Comparison of ENCODE assay signal across 9 mouse cellular contexts in the genomic region with DNA sequence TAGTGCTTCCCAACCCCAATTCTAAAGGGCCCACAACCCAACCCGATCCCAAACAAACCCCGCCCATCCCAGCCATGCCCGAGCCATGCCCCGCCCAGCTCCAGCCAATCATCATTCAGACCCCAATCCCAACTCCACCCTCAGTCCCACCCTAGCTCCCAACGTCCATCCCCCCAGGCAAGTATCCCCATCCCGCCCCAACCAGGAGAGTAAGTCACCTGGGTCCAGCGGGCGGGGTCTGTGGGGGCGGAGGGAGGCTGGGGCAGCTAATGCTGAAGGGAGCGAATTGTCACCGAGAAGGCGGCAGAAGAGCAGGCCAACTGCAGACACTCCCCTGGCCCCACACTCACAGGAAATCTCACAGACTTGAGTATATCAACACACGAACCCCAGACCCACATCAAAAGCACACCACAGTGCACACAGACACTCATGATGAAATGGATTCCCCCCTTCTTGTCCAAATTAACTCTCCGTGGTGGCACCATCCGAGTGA. TPM values are rescaled to one million over a fixed set of nuclear protein-coding genes. Genes with fewer than 3 reads are reported as not detected.
DNase-seq lines count a peak whose midpoint lies in the region; ATAC-seq and TF ChIP-seq lines count a peak whose summit lies in the region.
"Had no signal": no experiment of that assay in that cellular context is flagged by ENCODE, and none has a peak within 500 bp of the region (broad histone marks: within the 10 kb centered on the region; RNA-seq: fewer than 3 reads in every experiment).

No protein-coding gene starts in this region.

- no peak for TF ChIP-seq CTCF in heart, adult 2 months (IDR thresholded peaks at IDR 0.05)

- H3K4me3 ChIP-seq in heart, embryonic 15.5 days, result no peak overlapping the region
- no peak overlapping the region for H3K4me3 ChIP-seq in heart, adult 2 months
- H3K4me3 ChIP-seq in intestine, embryonic 14.5 days (ENCODE audit: low read depth, low read length), result 0 out of 2 replicates have a peak overlapping the region, but pooled peaks have one; percentile 8
- peak overlapping the region; percentile 23 for H3K4me3 ChIP-seq in midbrain, embryonic 12.5 days
- H3K4me3 ChIP-seq: megakaryocyte, embryonic 14.5 days had no signal

- H3K9me3 ChIP-seq in heart, embryonic 15.5 days (replicated peaks), result no peaks in the 10 kb centered on the region
- H3K9me3 ChIP-seq in intestine, embryonic 14.5 days (ENCODE audit: control insufficient read depth, low read length), result no peaks in the 10 kb centered on the region
- no peaks in the 10 kb centered on the region for H3K9me3 ChIP-seq in midbrain, embryonic 12.5 days

- 14% methylated on average over 15 of the region's 15 CpGs for WGBS in heart, embryonic 15.5 days
- 32% methylated on average over 15 of the region's 15 CpGs for WGBS in heart, adult 2 months
- WGBS in intestine, embryonic 14.5 days, result 7% methylated on average over 15 of the region's 15 CpGs
- WGBS in midbrain, embryonic 12.5 days, result 9% methylated on average over 15 of the region's 15 CpGs

- intact Hi-C loops in heart, adult 2 months (cut with DNase I), result no loop called here

- TF ChIP-seq EP300 in heart, adult 2 months (IDR thresholded peaks at IDR 0.05; ENCODE audit: insufficient read depth, low read depth, low read length), result no peak

- no peaks in the 10 kb centered on the region for H3K36me3 ChIP-seq in heart, embryonic 15.5 days
- H3K36me3 ChIP-seq in heart, adult 2 months (ENCODE audit: control insufficient read depth, insufficient read depth, low read length), result no peaks in the 10 kb centered on the region
- H3K36me3 ChIP-seq in intestine, embryonic 14.5 days (ENCODE audit: control insufficient read depth, insufficient read depth, low read length), result no peaks in the 10 kb centered on the region
- H3K36me3 ChIP-seq in midbrain, embryonic 12.5 days, result no peaks in the 10 kb centered on the region

- no peaks in the 10 kb centered on the region for H3K27me3 ChIP-seq in heart, embryonic 15.5 days
- H3K27me3 ChIP-seq in heart, adult 2 months (ENCODE audit: control insufficient read depth, insufficient read depth, low read length), result no peaks in the 10 kb centered on the region
- no peaks in the 10 kb centered on the region for H3K27me3 ChIP-seq in intestine, embryonic 14.5 days (replicated peaks; ENCODE audit: control insufficient read depth, insufficient read depth, low read length)
- H3K27me3 ChIP-seq in midbrain, embryonic 12.5 days, result peaks cover 6% of the 10 kb centered on the region; the same call in 1 of the 2 replicates

- peak overlapping the region; percentile 49 for H3K4me2 ChIP-seq in heart, embryonic 15.5 days
- H3K4me2 ChIP-seq in intestine, embryonic 14.5 days (ENCODE audit: low read length), result peak overlapping the region; percentile 45
- peak overlapping the region; percentile 48 for H3K4me2 ChIP-seq in midbrain, embryonic 12.5 days (replicated peaks)

- no peak for TF ChIP-seq POLR2A in heart, adult 2 months (IDR thresholded peaks at IDR 0.05; ENCODE audit: insufficient read depth, low read depth, low read length)

- H3K27ac ChIP-seq in heart, embryonic 15.5 days, result no peak overlapping the region
- H3K27ac ChIP-seq in heart, adult 2 months, result no peak overlapping the region
- H3K27ac ChIP-seq in intestine, embryonic 14.5 days (ENCODE audit: low read depth), result no peak overlapping the region
- H3K27ac ChIP-seq in midbrain, embryonic 12.5 days (replicated peaks), result no peak overlapping the region

- no peaks in the 10 kb centered on the region for H3K79me2 ChIP-seq in heart, adult 2 months (replicated peaks; ENCODE audit: control insufficient read depth, insufficient read depth, low read length)

- H3K9ac ChIP-seq in heart, embryonic 15.5 days, result no peak overlapping the region
- no peak overlapping the region for H3K9ac ChIP-seq in heart, adult 2 months (ENCODE audit: low read depth, low read length)
- H3K9ac ChIP-seq in intestine, embryonic 14.5 days (ENCODE audit: low read length), result no peak overlapping the region
- H3K9ac ChIP-seq in midbrain, embryonic 12.5 days (replicated peaks), result no peak overlapping the region

- ATAC-seq in heart, embryonic 15.5 days (replicated peaks; ENCODE audit: insufficient number of reproducible peaks, insufficient read depth, low FRiP score, low read depth), result no peak; the same call in 1 of the 2 replicates
- no peak for ATAC-seq in intestine, embryonic 14.5 days (replicated peaks; ENCODE audit: low FRiP score, low TSS enrichment, low read depth)
- no peak for ATAC-seq in midbrain, embryonic 12.5 days (ENCODE audit: low FRiP score, low read depth)

- no peak for DNase-seq in heart, adult 2 months
- peak; percentile 61 for DNase-seq in embryo, embryonic 10.5 days (ENCODE audit: low spot score)
- peak; percentile 55 for DNase-seq in intestine, embryonic 14.5 days (ENCODE audit: low spot score)
- DNase-seq in frontal cortex, postnatal 14 days (ENCODE audit: low spot score in 2 of 2), result no peak
- DNase-seq in left cerebral cortex, adult 9 months (ENCODE audit: low spot score in 2 of 2), result no peak
- DNase-seq in cerebellum, postnatal 14 days, result no peak

- H3K4me1 ChIP-seq in heart, embryonic 15.5 days (replicated peaks), result peaks cover 5% of the 10 kb centered on the region; the same call in 1 of the 2 replicates
- H3K4me1 ChIP-seq in heart, adult 2 months (ENCODE audit: control insufficient read depth, insufficient read depth, low read length), result no peaks in the 10 kb centered on the region
- no peaks in the 10 kb centered on the region; the same call in 1 of the 2 replicates for H3K4me1 ChIP-seq in intestine, embryonic 14.5 days (replicated peaks; ENCODE audit: control insufficient read depth, insufficient read depth, low read length)
- H3K4me1 ChIP-seq in midbrain, embryonic 12.5 days, result peaks cover 11% of the 10 kb centered on the region

RNA-seq across cellular contexts. Expression of a gene that starts 12.5 kb away (rescaled TPM):
- 33.8 and 38.1 TPM in 2 replicates for polyA plus RNA-seq in heart, embryonic 15.5 days (2015; fragmentation: Nextera tagmentation; extraction: Ambion mirVana)
- 10 to 100 TPM; 70.8 to 81.9 TPM for total RNA-seq in heart, adult 2 months (2021)
- 22.4 and 49.3 TPM in 2 replicates for polyA plus RNA-seq in heart, adult 2 months (2012; rRNA removed)
- 55.0 and 58.9 TPM in 2 replicates for polyA plus RNA-seq in intestine, embryonic 14.5 days (2014; fragmentation: Nextera tagmentation; extraction: Ambion mirVana)
- polyA plus RNA-seq in midbrain, embryonic 12.5 days (2016; fragmentation: Nextera tagmentation; extraction: Ambion mirVana), result 115 and 123 TPM in 2 replicates

RNA-seq across cellular contexts. Expression of a gene that starts 19.8 kb away (rescaled TPM):
- 6.9 and 10.0 TPM in 2 replicates for polyA plus RNA-seq in heart, embryonic 15.5 days (2015; fragmentation: Nextera tagmentation; extraction: Ambion mirVana)
- 100 to 1,000 TPM; 174 to 203 TPM for total RNA-seq in heart, adult 2 months (2021)
- polyA plus RNA-seq in heart, adult 2 months (2012; rRNA removed), result 216 and 276 TPM in 2 replicates
- polyA plus RNA-seq in intestine, embryonic 14.5 days (2014; fragmentation: Nextera tagmentation; extraction: Ambion mirVana), result 1.3 and 1.6 TPM in 2 replicates
- 1.2 and 1.9 TPM in 2 replicates for polyA plus RNA-seq in midbrain, embryonic 12.5 days (2016; fragmentation: Nextera tagmentation; extraction: Ambion mirVana)

RNA-seq across cellular contexts. Expression of a gene that starts 46.7 kb away (rescaled TPM):
- polyA plus RNA-seq in heart, embryonic 15.5 days (2015; fragmentation: Nextera tagmentation; extraction: Ambion mirVana), result 8.4 and 9.1 TPM in 2 replicates
- total RNA-seq in heart, adult 2 months (2021), result 10 to 100 TPM; 15.6 to 15.7 TPM
- 25.2 and 28.0 TPM in 2 replicates for polyA plus RNA-seq in heart, adult 2 months (2012; rRNA removed)
- polyA plus RNA-seq in intestine, embryonic 14.5 days (2014; fragmentation: Nextera tagmentation; extraction: Ambion mirVana), result 16.3 and 16.7 TPM in 2 replicates
- 7.7 and 8.4 TPM in 2 replicates for polyA plus RNA-seq in midbrain, embryonic 12.5 days (2016; fragmentation: Nextera tagmentation; extraction: Ambion mirVana)

RNA-seq across cellular contexts. Expression of a gene that starts 53.4 kb away (rescaled TPM):
- polyA plus RNA-seq in heart, embryonic 15.5 days (2015; fragmentation: Nextera tagmentation; extraction: Ambion mirVana), result 0.47 and 0.52 TPM in 2 replicates
- not detected for total RNA-seq in heart, adult 2 months (2021)
- polyA plus RNA-seq in heart, adult 2 months (2012; rRNA removed), result not detected in 2 replicates
- polyA plus RNA-seq in intestine, embryonic 14.5 days (2014; fragmentation: Nextera tagmentation; extraction: Ambion mirVana), result not detected in 2 replicates
- 4.3 and 5.7 TPM in 2 replicates for polyA plus RNA-seq in midbrain, embryonic 12.5 days (2016; fragmentation: Nextera tagmentation; extraction: Ambion mirVana)

Comparison
In these comparisons a context has a peak if more than half of its experiments do, and no peak if none do; other contexts are left out.
1. RNA of a gene that starts 19.8 kb away (polyA plus RNA-seq): 216 to 276 TPM in heart, adult 2 months; 6.9 to 10.0 TPM in heart, embryonic 15.5 days, 1.3 to 1.6 TPM in intestine, embryonic 14.5 days and 1.2 to 1.9 TPM in midbrain, embryonic 12.5 days; every median in the first group is over 10 times any median in the second.
2. H3K4me3 ChIP-seq: peak in intestine, embryonic 14.5 days (single experiment) and midbrain, embryonic 12.5 days (single experiment); none in heart, embryonic 15.5 days (single experiment) and heart, adult 2 months (single experiment).
3. DNase-seq: peak in embryo, embryonic 10.5 days (single experiment) and intestine, embryonic 14.5 days (single experiment); none in heart, adult 2 months (0 of 2), frontal cortex, postnatal 14 days (0 of 2), left cerebral cortex, adult 9 months (0 of 2) and cerebellum, postnatal 14 days (0 of 2).
4. Peak in every context shown above with its lines, with median percentiles within 50 percentile points of each other: H3K4me2 ChIP-seq.